Mouse (Mus musculus) midbrain, embryonic 10.5 days (tissue): ENCODE results near the gene Ncor2. TPM values are rescaled to one million over a fixed set of nuclear protein-coding genes. Genes with fewer than 3 reads are reported as not detected.
A peak's percentile ranks its signal among the peaks of the same experiment; 100 is the strongest.

ENCODE experiments used
- DNase-seq: peaks from one replicate; pipeline ENCODE4 v3.0.0-alpha.2; 2017; ENCODE audit warnings: low spot score
- H3K27ac ChIP-seq: fragments of 300-500 bp; sonication (generic); replicated peaks from 2 replicates; pipeline ENCODE4 v1.5.1; 2016; ENCODE audit warnings: mild to moderate bottlenecking
- H3K27me3 ChIP-seq: fragments of 300-500 bp; sonication (generic); 2 replicates; pipeline ENCODE4 v1.6.1; 2016; ENCODE audit warnings: low read depth, mild to moderate bottlenecking; ENCODE audit not compliant: poor library complexity, severe bottlenecking
- H3K36me3 ChIP-seq: fragments of 300-500 bp; sonication (generic); 2 replicates; pipeline ENCODE4 v1.6.1; 2016; ENCODE audit warnings: mild to moderate bottlenecking, moderate library complexity
- H3K4me1 ChIP-seq: fragments of 300-500 bp; sonication (generic); 2 replicates; pipeline ENCODE4 v1.6.1; 2016
- H3K4me3 ChIP-seq: fragments of 300-500 bp; sonication (generic); 2 replicates; pipeline ENCODE4 v1.5.1; 2016; ENCODE audit warnings: mild to moderate bottlenecking, moderate library complexity
- H3K9me3 ChIP-seq: fragments of 300-500 bp; sonication (generic); replicated peaks from 2 replicates; pipeline ENCODE4 v1.6.1; 2016; ENCODE audit warnings: mild to moderate bottlenecking
- WGBS: fragments of 180-500 bp; shearing (Covaris S2); methylation state at CpG from one replicate; pipeline ENCODE4 v1.1.7; 2016; 5-methylcytosine and 5-hydroxymethylcytosine counted together
- polyA plus RNA-seq: library from polyadenylated mRNA; unstranded; fragments of >200 nt; fragmentation: Nextera tagmentation; extraction: Ambion mirVana; gene quantifications from 2 replicates; pipeline ENCODE4 v1.2.1, GENCODE M21; 2016

Ncor2 gene
- polyA plus RNA-seq, 1 experiment from 2014 or later: 16.2 TPM

DNA sequence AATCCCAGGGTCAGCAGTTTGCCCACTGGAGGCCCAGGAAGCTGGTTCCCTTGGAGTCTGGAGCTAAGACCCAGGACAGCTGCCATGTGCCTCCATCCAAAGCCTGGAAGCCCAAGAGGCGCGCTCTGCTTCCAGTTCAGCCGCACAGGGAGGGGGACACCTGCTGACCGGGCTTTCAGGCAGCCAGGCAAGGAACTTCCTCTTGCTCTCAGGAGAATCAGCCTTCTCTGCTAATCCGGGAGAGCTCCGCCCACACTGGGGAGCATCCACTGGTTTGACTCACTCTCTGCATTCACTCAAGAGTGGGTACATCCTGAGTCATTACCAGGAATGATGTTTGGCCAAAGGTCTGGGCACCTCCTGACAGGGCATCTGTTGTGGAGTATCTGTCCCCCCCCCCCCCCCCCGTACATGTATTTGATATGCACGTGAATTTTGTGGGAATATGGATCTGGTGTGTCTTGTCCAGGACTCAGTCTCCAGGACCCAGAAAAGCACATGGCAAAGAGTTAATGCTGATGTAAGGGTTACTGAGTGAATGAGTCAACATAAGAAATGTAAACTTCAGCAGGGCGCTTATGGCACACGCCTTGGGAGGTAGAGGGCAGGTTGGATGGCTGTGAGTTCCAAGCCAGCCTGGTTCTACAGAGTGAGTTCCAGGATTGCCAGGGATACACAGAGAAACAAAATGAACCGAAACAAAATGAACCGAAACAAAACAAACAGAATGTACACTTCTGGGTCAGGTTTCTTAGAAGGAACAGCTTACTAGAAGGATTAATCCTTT is 10.0 kb upstream of the Ncor2 start:
- H3K27me3 ChIP-seq: peaks cover 38% of the 10 kb centered on the region
- peak overlapping the region; percentile 72 for H3K27ac ChIP-seq
- no peak for DNase-seq
- H3K4me1 ChIP-seq: peaks cover 41% of the 10 kb centered on the region
- WGBS: 21% methylated on average over 12 of the region's 12 CpGs
- H3K4me3 ChIP-seq: peak overlapping the region; percentile 29; the same call in 1 of the 2 replicates
- H3K9me3 ChIP-seq: peaks cover 4% of the 10 kb centered on the region; the same call in 1 of the 2 replicates
- H3K36me3 ChIP-seq: no peaks in the 10 kb centered on the region

GRCm38 (mm10) chr5:125184826-125185225 is 5.8 kb upstream of the Ncor2 start:
- peaks cover 4% of the 10 kb centered on the region; the same call in 1 of the 2 replicates for H3K9me3 ChIP-seq
- peaks cover 58% of the 10 kb centered on the region for H3K27me3 ChIP-seq
- H3K36me3 ChIP-seq: no peaks in the 10 kb centered on the region
- H3K4me1 ChIP-seq: peaks cover 48% of the 10 kb centered on the region
- H3K4me3 ChIP-seq: no peak overlapping the region
- 9% methylated on average over 6 of the region's 6 CpGs for WGBS
- DNase-seq: peak; percentile 43
- H3K27ac ChIP-seq: peak overlapping the region; percentile 10

- 21% methylated on average over 23 of the region's 23 CpGs for WGBS
- H3K27ac ChIP-seq: no peak overlapping the region
- peaks cover 58% of the 10 kb centered on the region for H3K27me3 ChIP-seq
These were observed 4.4 kb upstream of the Ncor2 start for GRCm38 (mm10) chr5:125183321-125184003.

DNA sequence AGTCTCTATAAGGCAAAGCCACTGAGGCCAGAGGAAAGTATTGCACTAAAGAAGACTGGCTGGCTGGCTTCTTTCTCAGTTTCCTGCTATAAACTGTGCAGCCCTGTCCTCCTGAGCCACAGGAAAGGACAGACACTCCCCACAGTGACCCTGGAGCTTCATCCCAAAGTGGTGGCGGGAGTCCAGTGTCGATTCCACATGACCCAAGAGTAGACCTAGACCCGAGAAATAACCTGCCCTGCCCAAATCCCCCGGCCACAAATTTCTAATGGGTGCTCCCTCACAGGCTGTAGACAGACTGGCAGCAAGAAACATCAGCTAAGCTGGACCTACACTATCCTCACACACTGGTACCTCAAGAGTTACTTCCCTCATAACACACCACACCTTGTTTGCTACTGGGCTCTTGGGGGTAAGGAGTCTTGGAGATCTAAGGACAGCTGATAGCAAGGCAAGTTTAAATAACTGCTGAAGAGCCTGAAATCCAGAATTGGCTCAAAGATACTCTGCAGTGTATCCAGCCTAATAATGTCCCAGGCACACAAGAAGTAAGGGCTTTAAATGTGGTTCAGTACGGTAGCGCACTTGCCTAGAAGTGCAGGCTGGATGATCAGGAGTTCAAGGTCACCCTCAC is 1.7 kb upstream of the Ncor2 start:
- Histone ChIP-seq H3K27me3 (peaks cover 53% of the 10 kb centered on the region), H3K36me3 (no peaks in the 10 kb centered on the region), H3K9me3 (no peaks in the 10 kb centered on the region), H3K4me1 (peaks cover 67% of the 10 kb centered on the region), H3K4me3 (no peak overlapping the region), H3K27ac (no peak overlapping the region)
- DNase-seq: no peak
- WGBS: 86% methylated on average over 6 of the region's 6 CpGs

More at GRCm38 (mm10) chr5:125183321-125184003, 4.4 kb upstream of the Ncor2 start:
- Histone ChIP-seq H3K36me3 (no peaks in the 10 kb centered on the region), H3K4me1 (peaks cover 43% of the 10 kb centered on the region), H3K4me3 (no peak overlapping the region), H3K9me3 (peaks cover 4% of the 10 kb centered on the region; the same call in 1 of the 2 replicates)
- no peak for DNase-seq

GRCm38 (mm10) chr5:125179735-125180629 is 963 bp upstream of the Ncor2 start:
- DNase-seq: no peak
- Histone ChIP-seq H3K4me1 (peaks cover 67% of the 10 kb centered on the region), H3K27me3 (peaks cover 45% of the 10 kb centered on the region), H3K27ac (peak overlapping the region; percentile 95), H3K4me3 (peak overlapping the region; percentile 91), H3K9me3 (no peaks in the 10 kb centered on the region), H3K36me3 (no peaks in the 10 kb centered on the region)
- whole genome bisulfite sequencing: 2% methylated on average over 22 of the region's 25 CpGs

DNA sequence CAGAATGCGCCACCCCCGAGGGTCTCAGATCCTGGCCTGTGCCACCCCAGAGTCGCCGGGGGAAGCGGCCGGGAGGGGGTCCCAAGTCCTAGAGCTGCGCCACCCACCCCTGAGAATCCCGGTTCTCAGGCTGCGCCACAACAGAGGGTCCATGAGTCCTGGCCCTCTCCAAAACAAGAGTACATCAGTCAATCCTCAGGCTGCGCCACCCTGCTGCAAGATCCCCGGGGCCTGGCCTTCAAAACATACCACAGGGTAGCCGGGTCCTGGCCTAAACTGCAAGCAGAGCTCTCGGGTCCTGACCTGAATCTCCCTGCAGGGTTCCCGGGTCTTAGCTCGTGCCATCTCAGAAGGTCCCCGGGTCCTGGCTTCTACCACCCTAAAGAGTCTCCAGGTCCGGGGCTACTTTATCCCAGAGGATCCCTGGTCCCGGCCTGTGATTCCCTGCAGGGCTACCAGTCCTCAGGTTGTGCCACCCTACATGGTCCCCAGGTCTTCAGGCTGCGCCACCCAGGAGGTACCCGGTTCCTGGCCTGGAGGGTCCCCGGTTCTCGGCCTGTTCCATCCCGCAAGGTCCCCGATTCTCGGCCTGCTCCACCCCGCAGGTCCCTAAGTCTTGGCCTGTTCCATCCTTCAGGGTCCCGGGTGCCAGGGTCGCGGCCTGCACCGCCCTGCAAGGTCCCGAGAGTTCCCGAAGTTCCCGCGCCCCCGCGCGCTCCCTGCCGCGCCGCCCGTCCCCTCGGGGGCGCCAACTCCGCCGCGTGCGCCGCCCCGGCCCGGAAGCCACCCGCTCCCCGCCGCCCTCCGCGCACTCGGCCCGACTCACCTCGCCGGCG is 630 bp downstream of the Ncor2 start:
- peaks cover 66% of the 10 kb centered on the region for H3K4me1 ChIP-seq
- H3K4me3 ChIP-seq: peak overlapping the region; percentile 91
- DNase-seq: peak; percentile 77
- no peaks in the 10 kb centered on the region for H3K9me3 ChIP-seq
- peaks cover 30% of the 10 kb centered on the region for H3K27me3 ChIP-seq
- under 1% methylated on average over 60 of the region's 60 CpGs for WGBS
- peak overlapping the region; percentile 95 for H3K27ac ChIP-seq
- H3K36me3 ChIP-seq: no peaks in the 10 kb centered on the region

- DNase-seq: peak; percentile 84
These were observed 1.4 kb downstream of the Ncor2 start for GRCm38 (mm10) chr5:125177481-125178134.

GRCm38 (mm10) chr5:125176864-125177263 is 2.2 kb downstream of the Ncor2 start:
- WGBS: 7% methylated on average over 12 of the region's 12 CpGs
- DNase-seq: peak; percentile 36
- Histone ChIP-seq H3K36me3 (no peaks in the 10 kb centered on the region), H3K27me3 (peaks cover 17% of the 10 kb centered on the region), H3K27ac (peak overlapping the region; percentile 95), H3K9me3 (no peaks in the 10 kb centered on the region), H3K4me1 (peaks cover 79% of the 10 kb centered on the region), H3K4me3 (peak overlapping the region; percentile 91)

More at GRCm38 (mm10) chr5:125177481-125178134, 1.4 kb downstream of the Ncor2 start:
- WGBS: under 1% methylated on average over 44 of the region's 44 CpGs
- H3K27ac ChIP-seq: peak overlapping the region; percentile 95
- H3K9me3 ChIP-seq: no peaks in the 10 kb centered on the region
- H3K4me1 ChIP-seq: peaks cover 72% of the 10 kb centered on the region
- H3K27me3 ChIP-seq: peaks cover 22% of the 10 kb centered on the region
- no peaks in the 10 kb centered on the region for H3K36me3 ChIP-seq
- H3K4me3 ChIP-seq: peak overlapping the region; percentile 91

DNA sequence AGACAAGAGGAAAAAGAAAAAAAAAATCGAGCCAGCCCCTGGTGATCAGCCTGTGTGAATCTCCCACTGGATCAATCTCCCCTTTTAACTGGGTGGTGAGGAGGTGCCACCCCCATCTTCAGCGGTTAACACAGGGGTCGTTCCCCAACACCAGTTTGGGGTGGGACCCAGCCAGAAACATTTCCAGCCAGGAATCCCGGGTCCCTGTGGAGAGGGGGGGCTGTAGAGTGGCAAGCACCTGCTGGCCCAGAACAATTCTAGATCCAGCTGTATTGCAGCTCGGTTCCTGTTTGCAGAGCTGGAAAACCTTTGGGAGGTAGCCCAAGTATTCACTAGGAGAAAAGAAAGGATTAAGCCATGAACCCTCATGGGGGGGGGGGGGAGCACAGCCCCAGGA is 2.7 kb downstream of the Ncor2 start:
- Histone ChIP-seq H3K27me3 (peaks cover 15% of the 10 kb centered on the region), H3K36me3 (no peaks in the 10 kb centered on the region), H3K27ac (peak overlapping the region; percentile 95), H3K4me3 (peak overlapping the region; percentile 91), H3K4me1 (peaks cover 84% of the 10 kb centered on the region), H3K9me3 (no peaks in the 10 kb centered on the region)
- no peak for DNase-seq
- WGBS: 16% methylated on average over 5 of the region's 5 CpGs

DNA sequence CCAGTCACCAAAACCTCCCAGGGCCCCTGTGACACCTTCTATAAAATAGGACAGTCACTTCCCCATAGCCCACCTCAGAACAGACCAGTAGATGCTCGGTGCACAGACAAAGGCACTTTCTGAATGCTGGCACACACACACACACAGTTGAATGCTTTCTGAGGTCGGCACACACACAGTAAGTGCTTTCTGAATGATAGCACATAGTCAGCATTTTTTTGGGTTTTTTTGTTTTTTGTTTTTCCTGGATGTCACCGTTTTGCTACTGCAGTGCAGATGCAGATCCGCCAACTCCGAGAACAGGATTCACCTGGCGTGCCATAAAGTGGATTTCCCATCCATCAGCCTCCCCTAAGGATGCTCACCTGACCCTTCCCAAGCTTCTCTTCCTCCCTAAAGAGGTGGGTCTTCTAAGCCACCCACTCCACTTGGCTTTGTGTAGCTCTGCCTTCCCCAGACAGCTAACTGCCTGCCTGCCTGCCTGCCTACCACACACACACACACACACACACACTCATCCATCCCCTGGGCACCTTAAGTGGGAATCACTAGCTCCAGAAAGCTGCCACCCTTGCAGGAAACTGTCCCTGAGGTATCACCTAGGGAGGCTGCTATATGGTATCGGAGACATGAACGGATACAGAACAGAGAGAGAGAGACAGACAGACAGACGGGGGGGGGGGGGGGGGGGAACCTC is 3.2 kb downstream of the Ncor2 start:
- Histone ChIP-seq H3K9me3 (no peaks in the 10 kb centered on the region), H3K4me1 (peaks cover 90% of the 10 kb centered on the region), H3K27me3 (peaks cover 9% of the 10 kb centered on the region; the same call in 1 of the 2 replicates), H3K4me3 (peak overlapping the region; percentile 91), H3K36me3 (no peaks in the 10 kb centered on the region), H3K27ac (peak overlapping the region; percentile 95)
- DNase-seq: no peak
- 66% methylated on average over 9 of the region's 9 CpGs for WGBS
